Mouse (Mus musculus): ENCODE data around the gene 1810013L24Rik.

The 1810013L24Rik gene

DNA sequence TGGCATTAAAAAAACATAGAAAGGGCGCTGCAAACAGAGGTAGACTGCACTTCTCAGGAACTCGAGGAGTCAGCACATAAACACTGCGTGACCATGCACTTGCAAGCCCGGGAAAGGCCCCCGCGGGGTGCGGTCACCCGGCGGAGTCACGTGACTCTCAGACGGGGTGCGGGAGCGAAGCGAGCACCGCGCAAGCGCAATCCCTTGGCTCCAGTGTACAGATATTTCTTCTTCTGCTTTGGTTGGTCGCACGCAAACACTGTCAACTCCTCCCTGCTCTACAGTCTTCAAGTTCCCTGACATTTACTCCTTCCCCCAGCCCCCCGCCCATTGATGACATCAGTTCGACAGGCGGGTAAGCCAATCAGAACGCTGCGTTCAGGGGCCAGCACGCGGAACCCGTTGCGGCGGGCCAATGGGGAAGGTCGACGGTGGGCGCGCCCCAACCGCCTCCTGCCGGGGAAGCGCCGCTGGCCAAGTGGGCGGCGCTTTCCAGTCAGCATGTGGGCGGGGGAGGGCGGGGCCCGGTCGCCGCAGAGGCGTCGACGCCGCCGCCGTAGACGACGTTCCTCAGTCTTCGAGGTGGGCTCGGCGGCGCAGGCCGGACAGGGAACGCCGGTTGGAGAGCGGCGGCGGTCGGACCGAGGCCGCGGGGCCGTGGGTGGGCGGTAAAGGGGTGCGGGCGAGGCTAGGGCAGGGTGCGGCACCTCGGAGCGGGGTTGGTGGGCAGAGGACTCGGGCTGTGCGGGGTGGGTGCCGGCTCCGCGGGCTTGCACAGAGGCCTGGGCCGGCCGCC lies at the start of gene 1810013L24Rik:
TSS of gene 1810013L24Rik (plus strand) at position 537 of the 796 bp plus-strand sequence.
- peak; percentile 100 for DNase-seq (ENCODE audit: extremely low read depth, insufficient read length, low spot score)

DNA sequence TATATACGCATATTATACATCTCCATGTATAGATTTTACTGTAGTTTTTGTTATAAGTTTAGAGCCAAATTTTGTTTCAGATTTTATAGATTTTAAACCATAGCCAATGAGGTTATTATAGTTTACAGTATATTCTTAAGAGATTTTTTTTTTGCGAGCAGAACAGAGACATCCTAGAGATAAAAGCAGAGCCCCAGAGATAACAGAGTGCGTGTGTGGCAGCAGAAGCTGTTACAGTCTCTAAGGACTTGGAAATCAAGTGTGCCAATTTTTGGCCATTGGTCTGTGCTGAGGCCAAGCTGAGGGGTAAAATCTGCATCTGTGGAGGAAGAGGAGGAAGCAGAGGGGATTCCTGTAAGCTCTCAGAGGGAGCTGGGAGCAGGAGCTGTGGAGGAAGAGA lies 49.7 kb upstream of the 1810013L24Rik start:
- DNase-seq (ENCODE audit: extremely low read depth, insufficient read length, low spot score), result no peak

DNA sequence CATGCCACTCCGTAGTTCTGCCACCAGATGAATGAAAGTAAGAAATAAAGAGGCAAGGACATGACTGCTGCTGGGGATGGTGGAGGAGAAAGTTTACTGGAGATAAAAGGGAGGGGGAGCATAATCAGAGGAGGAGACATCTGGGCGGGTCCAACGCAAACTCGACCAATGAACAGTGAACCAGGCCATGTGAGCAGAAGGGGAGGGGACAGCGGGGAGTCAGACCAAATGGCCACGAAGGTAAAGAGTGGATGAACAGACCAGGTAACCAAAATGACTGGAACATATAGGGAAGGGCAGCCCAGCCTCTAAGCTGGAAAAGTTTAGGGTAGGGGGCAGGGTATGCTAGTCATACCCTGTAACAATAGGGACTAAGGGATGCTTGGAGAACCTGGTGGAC lies 48.7 kb upstream of the 1810013L24Rik start:
- DNase-seq (ENCODE audit: extremely low read depth, insufficient read length, low spot score), result no peak

- DNase-seq (ENCODE audit: extremely low read depth, insufficient read length, low spot score), result no peak
Measured at GRCm38 (mm10) chr16:8781660-8782059, 48.2 kb upstream of the 1810013L24Rik start.

- no peak for DNase-seq (ENCODE audit: extremely low read depth, insufficient read length, low spot score)
Measured at GRCm38 (mm10) chr16:8783198-8783913, 46.5 kb upstream of the 1810013L24Rik start.

- no peak for DNase-seq (ENCODE audit: extremely low read depth, insufficient read length, low spot score)
Measured at GRCm38 (mm10) chr16:8784753-8785152, 45.1 kb upstream of the 1810013L24Rik start.

GRCm38 (mm10) chr16:8790886-8791285 lies 39.0 kb upstream of the 1810013L24Rik start:
- peak; percentile 78 for DNase-seq (ENCODE audit: extremely low read depth, insufficient read length, low spot score)

- no peak for DNase-seq (ENCODE audit: extremely low read depth, insufficient read length, low spot score)
Measured at GRCm38 (mm10) chr16:8791949-8792557, 37.8 kb upstream of the 1810013L24Rik start, which contains the start of gene Usp7. TSS of gene Usp7 (minus strand) at chr16:8792308.

- no peak for DNase-seq (ENCODE audit: extremely low read depth, insufficient read length, low spot score)
Measured at GRCm38 (mm10) chr16:8794952-8795351, 34.9 kb upstream of the 1810013L24Rik start.

GRCm38 (mm10) chr16:8795906-8796305 lies 34.0 kb upstream of the 1810013L24Rik start:
- DNase-seq (ENCODE audit: extremely low read depth, insufficient read length, low spot score), result no peak

DNA sequence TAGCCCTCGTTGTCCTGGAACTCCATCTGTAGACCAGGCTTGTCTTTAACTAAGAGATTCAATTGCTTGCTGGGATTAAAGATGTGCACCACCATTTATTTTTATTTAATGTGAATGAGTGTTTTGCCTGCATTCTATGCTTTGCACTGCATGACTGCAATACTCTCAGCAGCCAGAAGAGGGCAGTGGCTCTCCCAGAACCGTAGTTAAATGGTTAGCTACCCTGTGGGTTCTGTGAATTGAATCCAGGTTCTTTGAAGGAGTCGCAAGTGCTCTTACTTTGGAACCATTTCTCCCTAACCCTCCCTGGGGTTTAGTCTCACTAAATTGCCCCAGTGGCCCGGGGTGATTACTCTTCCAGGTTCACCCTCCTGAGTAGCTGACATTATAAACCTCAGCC lies 23.2 kb upstream of the 1810013L24Rik start:
- DNase-seq (ENCODE audit: extremely low read depth, insufficient read length, low spot score), result no peak

GRCm38 (mm10) chr16:8810399-8811127 lies 19.3 kb upstream of the 1810013L24Rik start:
- peak; percentile 89 for DNase-seq (ENCODE audit: extremely low read depth, insufficient read length, low spot score)

DNA sequence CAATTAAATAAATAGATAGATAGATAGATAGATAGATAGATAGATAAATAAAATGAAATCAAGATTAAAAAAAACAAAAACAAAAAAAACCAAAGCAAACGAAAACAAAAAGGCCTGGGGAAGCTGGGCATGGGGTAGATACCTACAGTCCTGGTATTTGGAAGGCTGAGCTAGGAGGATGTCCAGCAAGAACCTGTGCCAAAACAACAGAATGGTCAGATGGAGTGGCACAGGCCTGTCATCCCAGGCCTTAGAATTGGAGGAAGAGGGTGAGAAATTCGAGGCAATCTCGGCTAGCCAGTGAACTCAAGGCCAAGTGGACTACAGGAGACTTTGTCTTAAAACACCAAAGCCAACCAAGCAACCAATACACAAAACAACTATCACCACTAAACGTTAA lies 12.0 kb upstream of the 1810013L24Rik start:
- DNase-seq (ENCODE audit: extremely low read depth, insufficient read length, low spot score), result no peak

DNA sequence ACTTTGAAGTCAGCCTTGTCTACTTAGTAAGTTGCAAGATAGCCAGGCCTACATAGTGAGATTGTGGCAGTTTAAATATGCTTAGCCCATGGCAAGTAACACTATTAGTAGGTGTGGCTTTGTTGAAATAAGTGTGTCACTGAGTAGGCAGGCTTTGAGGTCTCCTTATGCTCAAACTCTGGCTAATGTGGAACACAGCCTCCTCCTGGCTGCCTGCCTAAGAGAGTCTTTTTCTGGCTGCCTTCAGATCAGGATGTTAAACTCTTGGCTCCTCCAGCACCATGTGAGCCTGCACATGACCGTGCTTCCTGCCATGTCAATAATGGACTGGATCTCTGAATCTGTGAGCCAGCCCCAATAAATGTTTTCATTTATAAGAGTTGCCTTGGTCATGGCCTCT lies 8.5 kb upstream of the 1810013L24Rik start:
- peak; percentile 39 for DNase-seq (ENCODE audit: extremely low read depth, insufficient read length, low spot score)

DNA sequence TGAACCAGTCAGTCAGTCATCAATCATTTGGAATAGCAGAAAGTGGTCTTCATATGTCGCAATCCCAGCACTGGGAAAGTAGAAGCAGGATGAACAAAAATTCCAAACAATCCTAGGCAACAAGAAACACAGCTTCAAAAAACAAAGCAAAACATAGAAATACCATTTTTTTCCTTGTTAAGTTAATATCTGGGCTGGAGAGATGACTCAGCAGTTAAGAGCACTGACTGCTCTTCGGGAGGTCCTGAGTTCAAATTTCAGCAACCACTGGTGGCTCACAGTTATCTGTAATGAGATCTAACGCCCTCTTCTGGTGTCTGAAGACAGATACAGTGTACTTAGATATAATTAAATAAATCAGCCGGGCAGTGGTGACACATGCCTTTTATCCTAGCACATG lies 7.3 kb upstream of the 1810013L24Rik start:
- DNase-seq (ENCODE audit: extremely low read depth, insufficient read length, low spot score), result no peak

- DNase-seq (ENCODE audit: extremely low read depth, insufficient read length, low spot score), result peak; percentile 38
Measured at GRCm38 (mm10) chr16:8823661-8824060, 6.2 kb upstream of the 1810013L24Rik start.

- DNase-seq (ENCODE audit: extremely low read depth, insufficient read length, low spot score), result no peak
Measured at GRCm38 (mm10) chr16:8827366-8827765, 2.5 kb upstream of the 1810013L24Rik start.

GRCm38 (mm10) chr16:8828636-8829563 lies 1.0 kb upstream of the 1810013L24Rik start:
- DNase-seq (ENCODE audit: extremely low read depth, insufficient read length, low spot score), result peak; percentile 93

GRCm38 (mm10) chr16:8830431-8831211 lies 721 bp downstream of the 1810013L24Rik start:
- peak; percentile 75 for DNase-seq (ENCODE audit: extremely low read depth, insufficient read length, low spot score)

Measured in 3134 (cell line).